Mouse (Mus musculus): Measurements from ENCODE around the gene Dclre1b. TPM values are rescaled to one million over a fixed set of nuclear protein-coding genes. Genes with fewer than 3 reads are reported as not detected.
"Not testable (repeated sequence)": the region's sequence is repeated elsewhere in the genome, so short reads cannot be mapped to it uniquely, and the experiment has no call there.

Dclre1b gene
- 10 to 100 TPM; 13.6 to 14.2 TPM for total RNA-seq (2021)

DNA sequence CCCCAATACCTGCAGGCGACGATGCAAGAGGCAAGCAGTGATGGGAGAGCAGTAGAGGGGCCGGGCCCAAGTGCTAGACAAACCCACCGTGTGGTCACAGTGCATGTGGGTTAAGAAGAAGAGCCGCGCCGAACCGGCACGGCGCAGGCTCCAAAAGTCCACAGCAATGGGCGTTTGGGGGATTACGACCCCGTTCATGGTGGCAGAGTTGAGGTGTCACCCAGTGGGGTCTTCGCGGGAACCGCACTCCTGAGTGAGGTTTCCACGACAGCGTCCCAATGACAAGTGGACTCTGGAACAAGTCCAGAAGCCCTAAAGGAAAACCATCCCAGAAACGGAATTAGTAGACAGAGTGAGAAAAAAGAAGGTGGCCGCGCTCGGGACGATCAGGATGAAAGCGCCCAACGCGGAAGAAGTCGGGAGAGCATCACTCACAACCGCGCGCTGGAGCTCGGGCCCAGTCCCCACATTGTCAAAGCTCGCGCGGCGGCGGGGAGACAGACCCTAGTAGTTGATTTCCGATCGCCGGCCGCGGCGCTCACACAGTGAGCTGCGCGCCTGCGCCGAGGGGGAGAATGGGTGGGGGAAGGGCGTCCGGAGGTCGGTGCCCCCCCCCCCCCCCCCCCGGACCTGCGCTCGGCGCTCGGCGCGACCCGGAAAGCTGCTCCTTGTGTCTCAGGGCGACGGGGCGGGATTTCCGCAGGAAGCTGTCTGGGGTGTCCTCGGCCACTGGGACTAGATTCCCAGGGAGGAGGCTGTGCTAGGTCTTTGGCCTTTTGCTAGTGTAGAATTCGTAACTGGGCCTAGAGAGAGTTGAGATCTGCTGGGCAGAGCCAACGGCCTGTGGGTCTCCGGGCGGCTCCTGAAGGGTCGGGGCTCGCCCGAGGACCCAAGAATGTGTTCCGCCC lies at the start of gene Dclre1b, which contains the start of the genes Ap4b1 and Gm43064:
Dclre1b (minus strand) TSS at position 554 of the 908 bp plus-strand sequence.
Ap4b1 (plus strand) TSS at position 630 of the 908 bp plus-strand sequence.
Gm43064 (plus strand) TSS at position 683 of the 908 bp plus-strand sequence.
- peak; percentile 94 for DNase-seq

DNA sequence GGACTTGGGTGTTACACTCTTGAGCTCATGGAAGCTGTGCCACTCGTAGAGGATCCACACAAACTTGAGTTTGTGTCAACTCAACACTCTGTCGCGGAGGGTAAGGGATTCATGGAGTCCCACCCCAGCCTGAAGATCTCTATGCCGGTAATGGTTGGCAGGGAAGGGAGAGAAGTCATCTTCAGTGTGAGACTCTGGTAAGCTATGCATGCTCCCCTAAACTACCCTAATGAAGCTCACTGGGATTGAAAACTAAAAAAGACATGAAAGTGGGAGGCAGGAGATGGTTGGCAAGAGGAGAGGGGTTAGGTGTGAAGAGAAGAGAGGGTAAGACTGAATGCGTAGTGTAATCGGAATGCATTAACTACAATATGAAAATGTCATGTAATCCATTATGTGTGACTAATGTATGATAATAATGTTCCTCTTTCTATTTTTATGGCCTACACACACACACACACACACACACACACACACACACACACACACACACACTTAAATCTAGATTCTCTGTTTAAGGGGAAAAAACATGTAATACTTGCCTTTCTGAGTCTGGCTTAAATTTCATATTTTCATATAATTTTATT lies 48.8 kb upstream of the Dclre1b start:
- no peak for DNase-seq

DNA sequence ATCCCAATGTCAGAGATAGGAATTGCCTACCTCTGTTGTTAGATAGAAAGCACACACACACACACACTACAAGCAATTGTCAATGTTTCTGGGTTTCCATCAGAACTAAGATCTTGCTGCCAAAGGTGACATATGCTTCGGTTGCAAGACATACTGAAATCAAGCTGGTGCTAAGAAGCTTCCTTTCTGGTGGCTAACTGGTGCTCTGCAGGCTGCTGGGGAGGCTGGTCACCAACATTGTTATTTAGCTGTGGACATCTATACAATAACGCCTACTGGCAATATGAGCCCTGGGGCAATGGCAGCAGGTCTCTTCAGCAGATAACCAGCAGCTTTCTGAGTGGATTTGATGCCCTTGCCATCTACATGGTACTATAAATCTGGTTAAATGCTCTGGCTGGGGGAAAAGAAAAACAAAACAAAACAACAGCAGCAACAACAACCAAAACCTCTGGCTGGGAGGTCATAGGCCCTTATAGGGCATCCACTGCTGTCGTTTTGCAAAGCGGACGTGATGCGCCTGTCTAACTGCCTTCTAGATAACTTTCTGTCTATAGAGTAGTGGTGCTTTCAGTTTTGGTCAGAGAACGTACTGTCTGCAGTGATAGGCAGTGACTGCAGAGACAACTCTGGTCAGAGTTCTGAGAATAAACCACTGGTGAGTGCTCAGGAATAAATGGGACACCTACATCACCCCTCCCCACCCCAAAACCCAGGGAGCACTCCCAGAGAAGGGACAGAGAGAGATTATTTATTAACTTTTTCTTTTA lies 48.0 kb upstream of the Dclre1b start:
- DNase-seq: no peak

GRCm38 (mm10) chr3:103853804-103854203 lies 44.6 kb upstream of the Dclre1b start:
- peak; percentile 16 for DNase-seq

- peak; percentile 59 for DNase-seq
Observed at GRCm38 (mm10) chr3:103852565-103853299, 43.5 kb upstream of the Dclre1b start.

DNA sequence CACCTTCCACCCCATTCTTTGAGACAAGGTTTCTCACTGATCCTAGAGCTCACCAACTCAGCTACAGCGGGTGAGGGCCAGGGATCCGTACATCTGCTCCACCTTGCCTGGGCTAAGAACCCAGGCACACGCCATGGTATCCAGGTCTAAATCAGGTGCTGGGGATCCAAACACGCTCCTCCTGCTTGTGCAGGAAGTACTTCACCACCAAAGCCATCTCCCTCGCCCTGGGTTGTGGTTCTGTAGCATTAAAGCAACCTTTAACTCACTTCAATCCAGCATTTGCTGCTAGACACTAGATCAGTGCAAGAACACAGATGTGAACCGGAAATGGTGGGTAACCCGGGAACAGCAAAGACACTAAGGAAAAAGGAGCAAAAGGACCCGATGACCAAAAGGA lies 42.6 kb upstream of the Dclre1b start:
- no peak for DNase-seq

DNA sequence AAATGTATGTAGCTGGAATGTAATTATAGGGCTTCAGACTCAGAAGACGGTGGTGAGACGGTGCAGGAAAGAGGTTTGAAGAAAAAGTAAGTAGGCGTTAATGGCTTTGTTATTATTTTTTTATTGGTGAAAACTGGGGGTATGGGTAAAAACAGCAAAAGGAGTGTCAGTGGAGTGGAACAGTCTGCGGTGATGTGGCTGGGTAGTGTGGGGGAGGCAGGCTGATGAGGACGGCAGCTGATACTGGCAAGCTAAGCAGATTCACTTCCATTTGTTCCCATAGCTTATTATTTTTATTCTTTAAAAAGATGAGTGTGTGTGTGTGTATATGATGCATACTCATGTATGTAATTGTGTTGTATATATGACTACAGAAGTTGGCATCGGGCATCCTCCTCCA lies 42.2 kb upstream of the Dclre1b start:
- no peak for DNase-seq

- no peak for DNase-seq
Observed at GRCm38 (mm10) chr3:103850644-103851363, 41.6 kb upstream of the Dclre1b start.

DNA sequence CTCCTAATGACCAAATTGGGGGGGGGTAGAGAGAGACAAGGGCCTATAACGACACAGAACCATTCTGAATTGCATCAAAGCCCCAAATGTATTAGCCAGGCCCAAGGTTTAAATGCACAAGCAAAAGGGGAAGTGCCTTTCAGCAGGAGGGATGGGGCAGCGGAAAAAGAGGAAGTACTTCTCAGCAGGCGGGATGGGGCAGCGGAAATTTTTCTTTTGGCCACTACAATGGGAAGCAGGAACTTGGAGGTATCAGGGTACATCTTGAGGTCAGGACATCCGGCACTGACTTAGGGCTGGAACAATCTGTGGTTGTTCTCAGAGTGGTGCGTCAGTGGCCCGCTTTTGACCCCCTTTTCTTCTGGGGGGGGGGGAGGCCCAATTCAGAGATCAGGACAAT lies 31.7 kb upstream of the Dclre1b start:
- not testable (repeated sequence) for DNase-seq

- not testable (repeated sequence) for DNase-seq
Observed at GRCm38 (mm10) chr3:103840195-103840594, 31.0 kb upstream of the Dclre1b start.

- no peak for DNase-seq
Observed at GRCm38 (mm10) chr3:103839711-103840110, 30.5 kb upstream of the Dclre1b start.

- no peak for DNase-seq
Observed at GRCm38 (mm10) chr3:103836453-103836852, 27.2 kb upstream of the Dclre1b start.

- DNase-seq: no peak
Observed at GRCm38 (mm10) chr3:103835951-103836310, 26.7 kb upstream of the Dclre1b start.

DNA sequence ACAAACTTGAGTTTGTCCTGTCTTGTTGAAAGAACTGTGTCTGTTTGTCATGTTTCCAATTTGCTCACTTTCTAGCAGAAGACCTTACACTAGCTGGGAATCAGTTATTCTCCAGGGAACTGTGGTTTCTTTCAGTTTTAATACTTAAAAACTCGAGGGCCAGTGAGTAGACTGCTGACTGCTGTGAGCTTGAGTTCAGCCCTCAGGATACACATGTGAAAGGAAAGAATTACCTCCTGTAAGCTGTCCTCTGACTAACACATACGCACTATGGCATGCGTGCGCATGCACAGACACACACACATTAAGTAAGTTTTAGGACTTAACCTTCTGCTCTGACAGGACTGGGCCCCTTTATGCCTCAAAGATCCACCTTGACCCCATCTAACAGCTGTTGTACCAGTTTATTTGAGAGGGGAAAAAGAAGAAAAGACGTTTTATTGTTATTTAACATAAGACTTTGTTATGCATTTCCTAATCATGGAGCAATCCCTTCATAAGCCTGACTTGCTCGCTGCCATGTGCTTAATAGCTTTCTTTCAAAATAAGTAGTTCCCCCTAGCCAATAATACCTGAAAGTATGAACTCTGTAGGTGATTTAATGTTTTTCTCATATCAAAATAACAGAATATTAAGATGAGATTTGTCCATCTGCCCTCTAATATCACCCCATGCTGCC lies 26.2 kb upstream of the Dclre1b start:
- DNase-seq: no peak

DNA sequence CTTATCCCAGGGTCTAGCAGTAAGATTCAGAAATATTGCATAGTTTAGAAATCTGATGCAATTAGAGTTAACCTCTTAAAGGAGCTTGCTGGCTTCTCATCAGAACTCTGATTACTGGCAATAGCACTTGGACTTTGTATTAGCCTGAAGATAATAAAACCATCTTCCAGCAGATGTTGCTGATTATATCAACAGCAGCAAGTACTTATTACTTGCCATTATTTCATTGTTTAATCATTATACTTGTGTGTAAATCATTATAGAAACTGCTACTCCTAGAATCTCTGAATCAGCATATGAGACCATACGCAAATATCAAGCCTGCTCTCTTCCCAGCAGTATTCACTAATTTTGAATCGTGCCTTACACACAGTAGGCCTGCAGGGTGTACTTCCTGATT lies 24.8 kb upstream of the Dclre1b start:
- DNase-seq: no peak

DNA sequence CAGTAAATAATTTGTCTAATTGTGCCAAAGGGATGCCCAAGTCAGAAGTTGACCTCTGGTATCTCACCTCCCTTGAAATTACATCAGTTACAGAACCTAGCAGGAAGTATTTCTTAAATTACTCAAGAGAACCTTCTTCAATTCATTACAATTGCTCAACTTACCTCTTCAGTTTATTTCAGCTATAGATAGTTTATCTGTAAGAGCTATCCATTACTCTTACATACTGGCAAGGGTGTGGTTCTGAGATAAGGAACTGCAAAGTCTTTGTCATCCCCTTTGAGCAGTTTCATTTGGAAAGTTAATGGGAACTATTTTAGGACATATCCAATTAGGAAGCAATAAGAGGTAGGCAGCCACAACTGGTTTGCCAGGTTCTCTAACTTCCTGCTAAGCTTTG lies 23.2 kb upstream of the Dclre1b start, which contains the start of gene Bcl2l15:
Bcl2l15 (plus strand) TSS at position 176 of the 400 bp plus-strand sequence.
- DNase-seq: no peak

DNA sequence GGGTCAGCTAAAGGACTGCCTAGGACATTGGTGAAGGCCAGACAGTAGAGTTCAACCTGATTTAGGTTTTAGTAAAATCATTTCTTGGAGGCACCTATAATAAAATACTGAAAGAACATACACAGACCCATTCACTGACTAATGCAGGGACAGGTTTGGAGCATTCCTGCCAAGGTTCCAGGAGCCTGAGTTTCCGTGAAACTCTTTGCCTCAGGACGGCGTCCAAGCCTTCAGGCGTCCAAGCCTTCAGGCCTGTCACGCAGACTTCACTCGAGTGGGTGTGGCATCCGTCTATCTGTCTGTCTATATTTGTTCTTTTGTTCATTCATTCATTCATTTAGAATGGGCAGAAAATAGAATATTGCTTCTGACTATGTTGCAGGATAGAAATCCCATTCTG lies 21.9 kb upstream of the Dclre1b start:
- DNase-seq: no peak

GRCm38 (mm10) chr3:103830681-103831080 lies 21.4 kb upstream of the Dclre1b start:
- DNase-seq: not testable (repeated sequence)

DNA sequence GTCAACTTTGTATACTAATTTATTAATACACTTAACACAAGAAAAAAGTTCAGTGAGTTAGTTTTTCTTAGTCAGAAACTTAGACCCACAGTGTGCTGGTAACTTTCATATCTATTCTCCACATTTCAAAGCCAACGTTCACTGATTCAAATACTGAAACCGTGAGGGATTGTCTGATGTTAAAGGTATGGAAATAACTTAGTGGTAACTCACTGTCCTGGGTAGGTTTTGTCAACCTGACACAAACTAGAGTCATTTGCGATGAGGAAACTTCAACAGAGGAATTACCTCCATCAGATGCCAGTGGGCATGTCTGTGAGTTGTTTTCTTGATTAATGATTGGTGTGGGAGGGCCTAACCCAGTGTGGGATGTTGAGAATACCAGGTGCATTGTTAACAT lies 19.8 kb upstream of the Dclre1b start:
- no peak for DNase-seq

- no peak for DNase-seq
Observed at GRCm38 (mm10) chr3:103827548-103827947, 18.3 kb upstream of the Dclre1b start.

DNA sequence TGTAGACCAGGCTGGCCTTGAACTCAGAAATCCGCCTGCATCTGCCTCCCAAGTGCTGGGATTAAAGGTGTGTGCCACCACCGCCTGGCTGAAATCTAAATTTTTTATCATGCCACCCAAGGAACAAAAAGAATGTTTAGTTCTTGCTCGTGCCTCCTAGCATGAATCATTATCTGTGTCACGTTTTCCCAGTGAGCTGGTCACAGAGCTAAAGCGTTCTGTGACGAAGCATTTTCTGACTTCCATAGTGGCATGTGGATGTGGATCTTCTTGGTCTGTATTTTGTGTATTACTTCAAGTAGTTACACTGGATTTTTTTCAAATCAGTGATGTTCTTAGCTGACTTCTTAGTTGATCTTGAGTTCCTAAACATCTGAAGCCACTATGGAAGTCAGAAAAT lies 1.7 kb upstream of the Dclre1b start:
- DNase-seq: no peak

All from heart, postnatal 4 days (tissue).